Mouse (Mus musculus) embryonic facial prominence, embryonic 11.5 days (tissue): ENCODE data around the gene Atg7. TPM values are rescaled to one million over a fixed set of nuclear protein-coding genes. Genes with fewer than 3 reads are reported as not detected.

Experiments
- ATAC-seq: fragments of 200-750 bp; cut with Nextera tagmentation; replicated peaks from 2 replicates; pipeline ENCODE4 v1.8.0; 2017; ENCODE audit warnings: low read depth; ENCODE audit not compliant: insufficient number of reproducible peaks, low FRiP score, low TSS enrichment
- DNase-seq: peaks from one replicate; pipeline ENCODE4 v3.0.0-alpha.2; 2015; ENCODE audit warnings: low spot score
- H3K27ac ChIP-seq: fragments of 300-500 bp; sonication (generic); replicated peaks from 2 replicates; pipeline ENCODE4 v1.5.1; 2014; ENCODE audit warnings: mild to moderate bottlenecking, low read depth, low read length, control low read depth
- H3K27me3 ChIP-seq: fragments of 300-500 bp; sonication (generic); 2 replicates; pipeline ENCODE4 v1.6.1; 2014; ENCODE audit warnings: mild to moderate bottlenecking, low read length, moderate library complexity, mixed read lengths; ENCODE audit not compliant: control insufficient read depth, insufficient read depth
- H3K36me3 ChIP-seq: fragments of 300-500 bp; sonication (generic); replicated peaks from 2 replicates; pipeline ENCODE4 v1.6.1; 2014; ENCODE audit warnings: low read depth, mild to moderate bottlenecking, low read length, moderate library complexity, mixed read lengths; ENCODE audit not compliant: control insufficient read depth, insufficient read depth
- H3K4me1 ChIP-seq: fragments of 300-500 bp; sonication (generic); 2 replicates; pipeline ENCODE4 v1.6.1; 2014; ENCODE audit warnings: low read length, mixed read lengths; ENCODE audit not compliant: control insufficient read depth, insufficient read depth
- H3K4me2 ChIP-seq: fragments of 300-500 bp; sonication (generic); 2 replicates; pipeline ENCODE4 v1.6.1; 2014; ENCODE audit warnings: low read depth, mild to moderate bottlenecking, control low read depth, low read length, moderate library complexity
- H3K4me3 ChIP-seq: fragments of 300-500 bp; sonication (generic); 2 replicates; pipeline ENCODE4 v1.5.1; 2014; ENCODE audit warnings: low read depth, low read length, control low read depth
- H3K9ac ChIP-seq: fragments of 300-500 bp; sonication (generic); replicated peaks from 2 replicates; pipeline ENCODE4 v1.6.1; 2014; ENCODE audit warnings: mild to moderate bottlenecking, control low read depth, low read length
- H3K9me3 ChIP-seq: fragments of 300-500 bp; sonication (generic); replicated peaks from 2 replicates; pipeline ENCODE4 v1.6.1; 2016; ENCODE audit warnings: mild to moderate bottlenecking, low read length, inconsistent platforms, mixed read lengths; ENCODE audit not compliant: control insufficient read depth
- WGBS: fragments of 180-500 bp; shearing (Covaris S2); extraction: QIAGEN DNeasy Blood & Tissue Kit; methylation state at CpG from one replicate; pipeline ENCODE4 v1.1.7; 2014; 5-methylcytosine and 5-hydroxymethylcytosine counted together
- polyA plus RNA-seq: library from polyadenylated mRNA; unstranded; fragments of >200 nt; fragmentation: Nextera tagmentation; extraction: Ambion mirVana; gene quantifications from 2 replicates; pipeline ENCODE4 v1.2.1, GENCODE M21; 2014

The Atg7 gene
- polyA plus RNA-seq, 1 experiment from 2014 or later: 14.6 TPM

DNA sequence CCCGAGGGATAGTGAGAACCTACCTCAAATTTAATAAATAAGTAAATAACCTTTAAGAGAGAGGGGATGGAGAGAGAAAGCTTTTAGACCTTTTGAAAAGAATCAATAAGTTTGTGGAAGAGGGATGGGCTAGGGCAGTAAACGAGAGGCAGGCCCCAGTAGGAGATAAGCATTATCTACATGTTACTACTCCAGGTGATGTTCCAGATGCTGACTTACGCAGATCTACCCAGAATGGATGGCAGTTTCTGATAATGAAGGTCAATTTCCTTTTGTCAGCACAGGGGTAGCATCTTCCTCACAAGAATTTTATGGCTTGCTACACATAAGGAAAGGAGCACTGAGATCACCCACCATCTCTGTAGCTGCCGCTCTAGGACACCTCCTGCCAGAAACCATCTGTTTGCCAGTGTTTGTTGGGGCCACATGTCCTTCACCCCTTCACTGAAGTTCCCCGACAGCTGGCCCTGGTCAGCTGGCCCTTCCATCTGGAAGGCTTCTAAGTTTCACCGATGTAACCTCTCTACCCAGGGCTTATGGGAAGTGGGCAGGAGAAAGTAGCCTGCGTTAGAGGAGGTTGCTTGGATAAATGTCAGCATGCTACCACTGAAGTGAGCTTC, 152.9 kb downstream of the Atg7 start:
- Histone ChIP-seq H3K27ac (no peak overlapping the region), H3K4me2 (no peak overlapping the region), H3K4me3 (no peak overlapping the region), H3K27me3 (no peaks in the 10 kb centered on the region), H3K9ac (no peak overlapping the region), H3K36me3 (no peaks in the 10 kb centered on the region), H3K9me3 (no peaks in the 10 kb centered on the region), H3K4me1 (no peaks in the 10 kb centered on the region)
- no peak for ATAC-seq
- 85% methylated on average over 7 of the region's 7 CpGs for WGBS
- no peak for DNase-seq

DNA sequence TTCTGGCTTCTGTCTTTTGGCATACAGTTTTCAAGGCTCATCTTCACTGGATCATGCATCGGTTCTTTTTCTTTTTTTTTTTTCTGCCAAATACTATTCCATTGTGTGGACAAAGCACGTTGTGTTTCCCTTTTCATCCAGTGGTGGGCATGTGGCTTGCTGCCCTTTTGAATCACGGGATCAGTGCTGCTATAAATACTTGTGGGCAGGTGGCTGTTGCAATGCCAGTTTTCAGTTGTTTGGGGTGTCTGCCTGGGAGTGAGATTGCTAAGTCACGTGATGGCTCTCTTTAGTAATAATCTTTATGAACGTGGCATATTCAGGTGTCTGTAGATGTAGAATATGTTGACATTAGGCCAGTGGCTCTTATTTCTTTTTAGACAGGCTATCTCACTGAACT, 155.0 kb downstream of the Atg7 start:
- Histone ChIP-seq H3K9me3 (no peaks in the 10 kb centered on the region), H3K36me3 (no peaks in the 10 kb centered on the region), H3K9ac (no peak overlapping the region), H3K27ac (no peak overlapping the region), H3K27me3 (no peaks in the 10 kb centered on the region), H3K4me2 (no peak overlapping the region), H3K4me3 (no peak overlapping the region), H3K4me1 (no peaks in the 10 kb centered on the region)
- DNase-seq: no peak
- WGBS: 80% methylated on average over 5 of the region's 5 CpGs
- no peak for ATAC-seq

DNA sequence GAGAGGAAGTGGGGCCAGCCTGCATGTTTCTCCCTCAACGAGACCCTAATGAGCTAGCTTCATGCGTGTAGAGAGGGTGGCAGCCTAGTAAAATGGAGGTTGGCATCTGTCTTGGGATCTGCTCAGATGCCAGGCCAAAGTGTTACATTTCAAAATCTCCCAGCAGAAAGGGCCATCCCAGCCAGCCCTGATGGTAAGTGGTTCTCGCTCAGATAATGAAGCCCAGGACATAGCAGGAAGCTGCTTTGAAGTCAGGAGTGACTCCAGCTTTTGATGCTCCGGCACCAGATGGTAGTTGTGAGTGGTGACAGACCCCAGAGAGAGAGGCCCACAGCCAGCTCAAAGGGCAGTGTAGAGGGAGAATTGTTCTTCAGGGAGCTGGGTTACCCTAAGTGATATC, 155.8 kb downstream of the Atg7 start:
- 61% methylated on average over 4 of the region's 4 CpGs for WGBS
- Histone ChIP-seq H3K4me1 (no peaks in the 10 kb centered on the region), H3K27ac (no peak overlapping the region), H3K9me3 (no peaks in the 10 kb centered on the region), H3K36me3 (no peaks in the 10 kb centered on the region), H3K27me3 (no peaks in the 10 kb centered on the region), H3K4me2 (no peak overlapping the region), H3K4me3 (no peak overlapping the region), H3K9ac (no peak overlapping the region)
- no peak for ATAC-seq
- DNase-seq: no peak

DNA sequence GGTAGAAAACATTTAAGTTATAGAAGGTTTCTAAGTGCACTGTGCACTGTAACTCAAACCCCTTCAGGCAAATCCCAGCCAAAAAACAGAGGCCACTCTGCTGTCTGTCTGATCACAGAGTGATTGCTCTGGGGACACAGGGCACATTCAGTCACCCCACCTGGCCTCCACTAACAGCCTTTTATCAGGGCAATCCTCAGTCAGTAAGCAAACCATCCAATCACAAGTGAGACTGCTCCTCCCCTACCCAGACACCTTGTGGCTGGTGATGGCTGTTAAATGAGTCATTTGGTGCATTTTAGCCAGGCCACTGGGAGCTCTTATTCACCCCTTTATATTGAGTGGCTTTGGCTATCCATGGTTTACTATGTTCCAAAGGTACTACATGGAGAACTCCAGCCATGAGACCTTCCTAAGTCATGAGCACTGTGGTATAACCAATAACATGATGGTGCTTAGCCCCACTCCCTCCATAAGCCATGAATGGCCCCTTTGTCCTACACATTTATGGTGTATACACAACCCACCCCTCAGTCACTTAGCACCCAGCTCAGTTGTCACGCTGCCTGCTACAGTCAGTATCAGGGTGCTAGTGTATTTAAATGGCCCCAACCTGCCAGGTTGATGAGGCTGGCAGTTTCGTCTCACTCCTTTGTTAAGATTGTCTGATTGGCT, 157.5 kb downstream of the Atg7 start:
- Histone ChIP-seq H3K4me2 (no peak overlapping the region), H3K27me3 (no peaks in the 10 kb centered on the region), H3K4me3 (no peak overlapping the region), H3K27ac (no peak overlapping the region), H3K9me3 (no peaks in the 10 kb centered on the region), H3K36me3 (no peaks in the 10 kb centered on the region), H3K4me1 (no peaks in the 10 kb centered on the region), H3K9ac (no peak overlapping the region)
- WGBS: 56% methylated on average over 2 of the region's 2 CpGs
- DNase-seq (no peak), ATAC-seq (no peak)

DNA sequence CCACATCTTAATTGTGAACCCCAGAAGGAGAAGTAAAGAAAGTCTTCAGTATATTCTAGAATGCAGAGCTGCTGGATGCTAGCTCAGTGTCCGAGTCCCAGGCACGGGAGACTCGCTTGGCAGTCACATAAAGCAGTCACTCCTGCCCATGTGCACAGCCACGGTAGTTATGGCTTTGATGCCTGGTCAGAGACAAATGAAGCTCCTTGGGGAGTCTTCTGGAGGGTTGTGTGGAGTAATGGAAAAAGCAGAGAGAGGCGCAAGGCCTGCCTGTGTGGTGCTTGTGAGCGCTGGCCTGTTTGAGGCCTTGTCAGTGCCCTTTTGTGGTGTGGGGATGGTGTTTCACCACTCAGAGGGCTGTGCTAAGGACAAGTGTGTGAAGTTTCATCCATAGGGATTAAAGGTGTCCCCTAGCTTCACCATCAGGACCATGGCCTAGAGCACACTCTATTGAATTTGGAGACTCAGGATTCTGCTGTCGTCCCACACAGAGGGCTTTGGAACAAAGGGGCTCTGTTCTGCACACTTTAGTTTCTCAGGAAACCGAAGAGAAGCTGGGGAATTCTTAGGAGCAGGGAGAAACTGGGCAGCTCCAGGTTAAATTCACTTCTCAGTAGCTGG, 161.1 kb downstream of the Atg7 start:
- WGBS: 45% methylated on average over 8 of the region's 8 CpGs
- H3K9me3 ChIP-seq: no peaks in the 10 kb centered on the region
- DNase-seq (no peak), ATAC-seq (no peak)
- no peak overlapping the region for H3K4me3 ChIP-seq
- no peak overlapping the region for H3K4me2 ChIP-seq
- no peak overlapping the region for H3K9ac ChIP-seq
- no peaks in the 10 kb centered on the region for H3K36me3 ChIP-seq
- no peaks in the 10 kb centered on the region for H3K4me1 ChIP-seq
- no peak overlapping the region for H3K27ac ChIP-seq
- no peaks in the 10 kb centered on the region for H3K27me3 ChIP-seq

DNA sequence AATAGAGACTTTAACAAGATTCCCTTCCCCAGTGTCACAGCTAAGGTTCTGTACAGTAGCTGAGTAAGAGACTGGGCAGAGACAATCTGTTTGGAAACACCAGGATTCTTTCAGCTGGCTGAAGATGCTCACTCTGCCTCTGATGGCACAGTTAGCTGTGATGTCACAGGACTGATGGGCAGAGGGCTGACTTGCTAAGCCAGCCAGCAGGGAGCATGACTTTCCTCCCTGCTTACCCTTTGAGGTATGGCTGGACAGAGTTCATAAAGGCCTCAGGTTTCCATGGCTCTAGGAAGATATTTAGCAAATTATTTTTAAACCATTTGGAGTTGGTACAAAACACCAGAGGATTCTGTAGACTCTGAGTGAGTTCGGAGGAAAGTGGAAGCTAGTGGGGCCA, 162.0 kb downstream of the Atg7 start:
- no peak overlapping the region for H3K4me3 ChIP-seq
- H3K4me1 ChIP-seq: no peaks in the 10 kb centered on the region
- 94% methylated on average over 1 of the region's 1 CpGs for WGBS
- no peaks in the 10 kb centered on the region for H3K36me3 ChIP-seq
- H3K27ac ChIP-seq: no peak overlapping the region
- no peak overlapping the region for H3K4me2 ChIP-seq
- ATAC-seq: no peak
- no peaks in the 10 kb centered on the region for H3K27me3 ChIP-seq
- H3K9me3 ChIP-seq: no peaks in the 10 kb centered on the region
- no peak for DNase-seq
- H3K9ac ChIP-seq: no peak overlapping the region

DNA sequence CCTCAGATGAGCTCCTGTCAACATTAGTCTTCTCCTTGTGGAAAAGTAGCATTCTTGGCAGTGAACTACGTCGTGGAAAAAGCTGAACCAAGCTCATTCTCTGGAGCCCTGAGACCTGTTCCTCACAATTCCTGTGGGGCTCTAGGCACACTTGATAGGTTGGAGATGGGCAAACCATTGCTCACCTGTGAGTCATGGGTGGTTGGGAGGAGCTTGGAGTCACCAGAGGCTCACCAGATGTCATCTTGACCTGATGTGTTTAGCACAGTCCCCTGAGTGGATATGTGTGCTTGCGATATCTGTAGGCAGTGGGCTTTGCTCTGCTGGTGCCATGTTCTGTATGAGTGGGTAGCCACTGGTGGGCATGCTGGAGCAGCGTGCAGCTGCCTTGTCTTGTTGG, 163.0 kb downstream of the Atg7 start:
- 95% methylated on average over 4 of the region's 4 CpGs for WGBS
- DNase-seq (no peak), ATAC-seq (no peak)
- Histone ChIP-seq H3K27me3 (no peaks in the 10 kb centered on the region), H3K9ac (no peak overlapping the region), H3K4me2 (no peak overlapping the region), H3K9me3 (no peaks in the 10 kb centered on the region), H3K36me3 (no peaks in the 10 kb centered on the region), H3K4me1 (no peaks in the 10 kb centered on the region), H3K4me3 (no peak overlapping the region), H3K27ac (no peak overlapping the region)

DNA sequence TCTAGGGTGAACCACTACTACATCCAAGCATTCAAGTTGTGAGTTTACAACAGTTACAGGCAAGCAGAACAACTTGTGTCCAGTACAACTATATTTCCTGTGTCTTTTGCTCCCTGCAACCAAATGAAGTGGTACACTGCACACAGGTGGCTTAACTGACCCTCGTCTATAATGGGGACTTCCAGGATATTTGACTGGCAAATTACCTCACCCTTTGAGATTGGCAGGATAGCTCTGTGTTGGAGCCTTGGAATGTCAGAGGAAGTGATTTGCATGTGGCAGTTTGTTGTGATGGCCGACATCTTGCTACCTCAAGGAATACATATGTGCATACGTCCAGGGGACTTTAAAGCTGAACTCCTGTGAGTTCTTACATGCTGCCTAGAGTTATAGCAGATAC, 164.6 kb downstream of the Atg7 start:
- Histone ChIP-seq H3K4me1 (no peaks in the 10 kb centered on the region), H3K4me3 (no peak overlapping the region), H3K4me2 (no peak overlapping the region), H3K36me3 (no peaks in the 10 kb centered on the region), H3K9me3 (no peaks in the 10 kb centered on the region), H3K27ac (no peak overlapping the region), H3K9ac (no peak overlapping the region), H3K27me3 (no peaks in the 10 kb centered on the region)
- WGBS: 72% methylated on average over 3 of the region's 3 CpGs
- DNase-seq: no peak
- ATAC-seq: no peak
